Mouse (Mus musculus) hindbrain, embryonic 16.5 days (tissue): ENCODE measurements at regions not wholly inside any gene's neighbourhood (a gene's known extent, or its start where the extent isn't known, plus 50 kb on each side); places are given as distances from the start of the nearest gene placed in this dataset.

ENCODE experiments used
- ATAC-seq: fragments of 200-750 bp; cut with Nextera tagmentation; 2 replicates; pipeline ENCODE4 v1.8.0; 2017; ENCODE audit warnings: moderate TSS enrichment, moderate library complexity
- H3K27ac ChIP-seq: fragments of 300-500 bp; sonication (generic); 2 replicates; pipeline ENCODE4 v1.5.1; 2014; ENCODE audit warnings: low read depth, mild to moderate bottlenecking, control low read depth, low read length, moderate library complexity
- H3K27me3 ChIP-seq: fragments of 300-500 bp; sonication (generic); replicated peaks from 2 replicates; pipeline ENCODE4 v1.6.1; 2014; ENCODE audit warnings: low read length; ENCODE audit not compliant: control insufficient read depth, insufficient read depth
- H3K36me3 ChIP-seq: fragments of 300-500 bp; sonication (generic); 2 replicates; pipeline ENCODE4 v1.6.1; 2014; ENCODE audit warnings: mild to moderate bottlenecking, low read length, moderate library complexity, mixed read lengths; ENCODE audit not compliant: control insufficient read depth, insufficient read depth
- H3K4me1 ChIP-seq: fragments of 300-500 bp; sonication (generic); 2 replicates; pipeline ENCODE4 v1.6.1; 2014; ENCODE audit warnings: low read depth, low read length; ENCODE audit not compliant: control insufficient read depth, insufficient read depth
- H3K4me2 ChIP-seq: fragments of 300-500 bp; sonication (generic); 2 replicates; pipeline ENCODE4 v1.6.1; 2014; ENCODE audit warnings: mild to moderate bottlenecking, low read length, control low read depth, moderate library complexity
- H3K4me3 ChIP-seq: fragments of 300-500 bp; sonication (generic); 2 replicates; pipeline ENCODE4 v1.5.1; 2014; ENCODE audit warnings: mild to moderate bottlenecking, low read length, control low read depth, moderate library complexity
- H3K9ac ChIP-seq: fragments of 300-500 bp; sonication (generic); 2 replicates; pipeline ENCODE4 v1.6.1; 2014; ENCODE audit warnings: low read depth, mild to moderate bottlenecking, control low read depth, low read length, moderate library complexity
- H3K9me3 ChIP-seq: fragments of 300-500 bp; sonication (generic); 2 replicates; pipeline ENCODE4 v1.6.1; 2014; ENCODE audit warnings: mild to moderate bottlenecking, low read length, moderate library complexity; ENCODE audit not compliant: control insufficient read depth
- WGBS: fragments of 180-500 bp; shearing (Covaris S2); extraction: QIAGEN DNeasy Blood & Tissue Kit; methylation state at CpG from one replicate; pipeline ENCODE4 v1.1.7; 2014; 5-methylcytosine and 5-hydroxymethylcytosine counted together

- Histone ChIP-seq H3K4me2 (no peak overlapping the region), H3K4me1 (no peaks in the 10 kb centered on the region), H3K27me3 (no peaks in the 10 kb centered on the region), H3K9ac (no peak overlapping the region), H3K36me3 (no peaks in the 10 kb centered on the region), H3K27ac (no peak overlapping the region), H3K9me3 (no peaks in the 10 kb centered on the region), H3K4me3 (no peak overlapping the region)
- WGBS, result 21% methylated on average over 1 of the region's 1 CpGs
- ATAC-seq, result no peak
Observed at GRCm38 (mm10) chr4:4226209-4226608, 148.9 kb upstream of the Sdr16c6 start.

- H3K4me1 ChIP-seq, result no peaks in the 10 kb centered on the region
- H3K36me3 ChIP-seq, result no peaks in the 10 kb centered on the region
- 92% methylated on average over 2 of the region's 2 CpGs for WGBS
- H3K27me3 ChIP-seq, result no peaks in the 10 kb centered on the region
- ATAC-seq, result no peak
- no peaks in the 10 kb centered on the region for H3K9me3 ChIP-seq
- H3K4me3 ChIP-seq, result no peak overlapping the region
- no peak overlapping the region for H3K27ac ChIP-seq
- H3K4me2 ChIP-seq, result no peak overlapping the region
- no peak overlapping the region for H3K9ac ChIP-seq
Observed at GRCm38 (mm10) chr4:4219701-4220100, 142.4 kb upstream of the Sdr16c6 start.

- Histone ChIP-seq H3K4me1 (no peaks in the 10 kb centered on the region), H3K9me3 (no peaks in the 10 kb centered on the region), H3K4me2 (no peak overlapping the region), H3K27me3 (no peaks in the 10 kb centered on the region), H3K27ac (no peak overlapping the region), H3K9ac (no peak overlapping the region), H3K36me3 (no peaks in the 10 kb centered on the region), H3K4me3 (no peak overlapping the region)
- ATAC-seq, result no peak
- WGBS, result 93% methylated on average over 2 of the region's 2 CpGs
Observed at GRCm38 (mm10) chr4:4211892-4212291, 134.6 kb upstream of the Sdr16c6 start.

GRCm38 (mm10) chr4:4205158-4205557 is 127.8 kb upstream of the Sdr16c6 start:
- no peak for ATAC-seq
- no peaks in the 10 kb centered on the region for H3K4me1 ChIP-seq
- no peak overlapping the region for H3K9ac ChIP-seq
- H3K36me3 ChIP-seq, result no peaks in the 10 kb centered on the region
- no peak overlapping the region for H3K27ac ChIP-seq
- H3K4me3 ChIP-seq, result no peak overlapping the region
- WGBS, result 67% methylated on average over 1 of the region's 1 CpGs
- H3K27me3 ChIP-seq, result no peaks in the 10 kb centered on the region
- no peaks in the 10 kb centered on the region for H3K9me3 ChIP-seq
- no peak overlapping the region for H3K4me2 ChIP-seq

GRCm38 (mm10) chr4:4199309-4199708 is 122.0 kb upstream of the Sdr16c6 start:
- no peaks in the 10 kb centered on the region for H3K36me3 ChIP-seq
- ATAC-seq, result no peak
- no peak overlapping the region for H3K4me2 ChIP-seq
- no peak overlapping the region for H3K9ac ChIP-seq
- H3K27ac ChIP-seq, result no peak overlapping the region
- no peaks in the 10 kb centered on the region for H3K9me3 ChIP-seq
- 41% methylated on average over 2 of the region's 2 CpGs for WGBS
- H3K4me3 ChIP-seq, result no peak overlapping the region
- H3K4me1 ChIP-seq, result no peaks in the 10 kb centered on the region; the same call in 1 of the 2 replicates
- H3K27me3 ChIP-seq, result no peaks in the 10 kb centered on the region

- Histone ChIP-seq H3K4me3 (no peak overlapping the region), H3K9me3 (no peaks in the 10 kb centered on the region), H3K27ac (no peak overlapping the region), H3K9ac (no peak overlapping the region), H3K27me3 (no peaks in the 10 kb centered on the region), H3K36me3 (no peaks in the 10 kb centered on the region), H3K4me2 (no peak overlapping the region), H3K4me1 (no peaks in the 10 kb centered on the region; the same call in 1 of the 2 replicates)
- ATAC-seq, result no peak
- 64% methylated on average over 2 of the region's 2 CpGs for WGBS
Observed at GRCm38 (mm10) chr4:4195834-4196233, 118.5 kb upstream of the Sdr16c6 start.

- no peak overlapping the region for H3K4me3 ChIP-seq
- H3K4me1 ChIP-seq, result no peaks in the 10 kb centered on the region; the same call in 1 of the 2 replicates
- H3K27me3 ChIP-seq, result no peaks in the 10 kb centered on the region
- 69% methylated on average over 8 of the region's 8 CpGs for WGBS
- no peaks in the 10 kb centered on the region for H3K36me3 ChIP-seq
- H3K4me2 ChIP-seq, result no peak overlapping the region
- no peak for ATAC-seq
- H3K9ac ChIP-seq, result no peak overlapping the region
- no peaks in the 10 kb centered on the region for H3K9me3 ChIP-seq
- no peak overlapping the region for H3K27ac ChIP-seq
Observed at GRCm38 (mm10) chr4:4195250-4195649, 117.9 kb upstream of the Sdr16c6 start.
